ENCODE assay signal across 21 mouse cellular contexts in genomic region chr2:74683471-74683951, GRCm38 (mm10). TPM values are rescaled to one million over a fixed set of nuclear protein-coding genes. Genes with fewer than 3 reads are reported as not detected.
A peak's percentile ranks its signal among the peaks of the same experiment; 100 is the strongest.
DNase-seq lines count a peak whose midpoint lies in the region; ATAC-seq and TF ChIP-seq lines count a peak whose summit lies in the region.
"Had no signal": no experiment of that assay in that cellular context is flagged by ENCODE, and none has a peak within 500 bp of the region (broad histone marks: within the 10 kb centered on the region; RNA-seq: fewer than 3 reads in every experiment).

No protein-coding gene starts in this region.

- peaks cover 12% of the 10 kb centered on the region for H3K27me3 ChIP-seq in kidney, embryonic 16.5 days (ENCODE audit: insufficient read depth, low read length)
- H3K27me3 ChIP-seq in embryonic facial prominence, embryonic 10.5 days (replicated peaks; ENCODE audit: low read depth, poor library complexity, severe bottlenecking) = peaks cover 100% of the 10 kb centered on the region
- peaks cover 99% of the 10 kb centered on the region for H3K27me3 ChIP-seq in intestine, postnatal 0 days (replicated peaks; ENCODE audit: control insufficient read depth, insufficient read depth, low read length)

- peak overlapping the region; percentile 89 for H3K9ac ChIP-seq in kidney, embryonic 16.5 days (replicated peaks; ENCODE audit: low read length)
- no peak overlapping the region for H3K9ac ChIP-seq in intestine, postnatal 0 days (ENCODE audit: low read depth, low read length)
- H3K9ac ChIP-seq: forebrain, postnatal 0 days; hindbrain, embryonic 12.5 days had no signal

- peak overlapping the region; percentile 61 for H3K4me2 ChIP-seq in kidney, embryonic 16.5 days (replicated peaks; ENCODE audit: low read depth, low read length)
- H3K4me2 ChIP-seq in intestine, postnatal 0 days (replicated peaks; ENCODE audit: low read depth) = no peak overlapping the region

- H3K4me3 ChIP-seq in kidney, embryonic 16.5 days (ENCODE audit: low read length) = peak overlapping the region; percentile 63
- no peak overlapping the region for H3K4me3 ChIP-seq in embryonic facial prominence, embryonic 10.5 days
- peak overlapping the region; percentile 40 for H3K4me3 ChIP-seq in intestine, postnatal 0 days (ENCODE audit: low read depth, low read length)

- peaks cover 9% of the 10 kb centered on the region; the same call in 1 of the 2 replicates for H3K4me1 ChIP-seq in kidney, embryonic 16.5 days (ENCODE audit: insufficient read depth, low read length)
- H3K4me1 ChIP-seq in embryonic facial prominence, embryonic 10.5 days = peaks cover 17% of the 10 kb centered on the region
- no peaks in the 10 kb centered on the region for H3K4me1 ChIP-seq in intestine, postnatal 0 days (replicated peaks; ENCODE audit: control insufficient read depth, insufficient read depth, low read length)

- no peaks in the 10 kb centered on the region for H3K36me3 ChIP-seq in kidney, embryonic 16.5 days (ENCODE audit: insufficient read depth, low read length)
- no peaks in the 10 kb centered on the region for H3K36me3 ChIP-seq in embryonic facial prominence, embryonic 10.5 days (replicated peaks)
- no peaks in the 10 kb centered on the region for H3K36me3 ChIP-seq in intestine, postnatal 0 days (ENCODE audit: control insufficient read depth, insufficient read depth)
- H3K36me3 ChIP-seq: hindbrain, embryonic 12.5 days had no signal

- peak; percentile 40 for ATAC-seq in kidney, embryonic 16.5 days (ENCODE audit: low FRiP score, low TSS enrichment)
- no peak for ATAC-seq in intestine, postnatal 0 days
- ATAC-seq: CD4-positive, CD25-positive, alpha-beta regulatory T cell, adult 4 months; forebrain, postnatal 0 days had no signal

- no peak for DNase-seq in kidney, adult 11 months
- peak; percentile 59 for DNase-seq in embryonic facial prominence, embryonic 10.5 days (ENCODE audit: low spot score)
- peak; percentile 71 for DNase-seq in neural tube, embryonic 10.5 days (ENCODE audit: extremely low spot score, low spot score)
- DNase-seq in gastrocnemius, postnatal 25 days = no peak
- DNase-seq in layer of hippocampus, postnatal 14 days (ENCODE audit: low spot score in 2 of 2) = no peak
- DNase-seq in thymus, postnatal 25 days = no peak
- DNase-seq: cerebellum, adult 2 months; forebrain, postnatal 0 days; gastrocnemius, postnatal 36 days; thymus, postnatal 4 days had no signal

- TF ChIP-seq CTCF in intestine, postnatal 0 days (IDR thresholded peaks at IDR 0.05; ENCODE audit: low read depth) = no peak

- H3K9me3 ChIP-seq in kidney, embryonic 16.5 days (ENCODE audit: low read length) = no peaks in the 10 kb centered on the region
- H3K9me3 ChIP-seq in embryonic facial prominence, embryonic 10.5 days = no peaks in the 10 kb centered on the region
- H3K9me3 ChIP-seq in intestine, postnatal 0 days (ENCODE audit: control insufficient read depth) = no peaks in the 10 kb centered on the region
- H3K9me3 ChIP-seq: hindbrain, embryonic 12.5 days had no signal

- H3K27ac ChIP-seq in kidney, embryonic 16.5 days (ENCODE audit: low read length) = peak overlapping the region; percentile 92
- H3K27ac ChIP-seq in embryonic facial prominence, embryonic 10.5 days (replicated peaks) = no peak overlapping the region
- no peak overlapping the region for H3K27ac ChIP-seq in intestine, postnatal 0 days (ENCODE audit: low read depth, low read length)
- H3K27ac ChIP-seq: hindbrain, embryonic 12.5 days; macrophage had no signal

- whole genome bisulfite sequencing in kidney, embryonic 16.5 days = under 1% methylated on average over 18 of the region's 18 CpGs
- under 1% methylated on average over 18 of the region's 18 CpGs for WGBS in embryonic facial prominence, embryonic 10.5 days
- 2% methylated on average over 18 of the region's 18 CpGs for WGBS in intestine, postnatal 0 days

RNA-seq across cellular contexts. Expression of gene Hoxd11, which starts 4.2 kb away (rescaled TPM):
- polyA plus RNA-seq in kidney, embryonic 16.5 days (2015; fragmentation: Nextera tagmentation; extraction: Ambion mirVana) = 13.9 and 17.9 TPM in 2 replicates
- polyA plus RNA-seq in embryonic facial prominence, embryonic 10.5 days (2016; fragmentation: Nextera tagmentation; extraction: Ambion mirVana) = not detected in 2 replicates
- 0.64 TPM in 1 of 2 replicates, not detected in the other for polyA plus RNA-seq in intestine, postnatal 0 days (2015; fragmentation: Nextera tagmentation; extraction: Ambion mirVana)
- total RNA-seq in gastrocnemius, postnatal 25 days (2021) = under 1 TPM in 1 of 2 experiments, not detected in 1; 0.26 TPM
- total RNA-seq in layer of hippocampus, postnatal 14 days (2021) = not detected
- total RNA-seq: forebrain, postnatal 0 days; gastrocnemius, postnatal 36 days; layer of hippocampus, adult 8-10 months; left cerebral cortex, postnatal 10 days had no signal
- polyA plus RNA-seq: brain, embryonic 14.5 days; CD4-positive, CD25-positive, alpha-beta regulatory T cell, adult 4 months; cerebellum, adult 2 months; forebrain, postnatal 0 days; heart, embryonic 14.5 days; hindbrain, embryonic 12.5 days; liver, embryonic 16.5 days; macrophage; stomach, embryonic 14.5 days had no signal

RNA-seq across cellular contexts. Expression of gene Hoxd10, which starts 8.2 kb away (rescaled TPM):
- 33.5 and 38.5 TPM in 2 replicates for polyA plus RNA-seq in kidney, embryonic 16.5 days (2015; fragmentation: Nextera tagmentation; extraction: Ambion mirVana)
- not detected in 2 replicates for polyA plus RNA-seq in embryonic facial prominence, embryonic 10.5 days (2016; fragmentation: Nextera tagmentation; extraction: Ambion mirVana)
- polyA plus RNA-seq in intestine, postnatal 0 days (2015; fragmentation: Nextera tagmentation; extraction: Ambion mirVana) = 0.10 and 1.6 TPM in 2 replicates
- 1 to 10 TPM; 1.5 to 4.5 TPM for total RNA-seq in gastrocnemius, postnatal 25 days (2021)
- not detected for total RNA-seq in layer of hippocampus, postnatal 14 days (2021)
- total RNA-seq: forebrain, postnatal 0 days; layer of hippocampus, adult 8-10 months; left cerebral cortex, postnatal 10 days had no signal
- polyA plus RNA-seq: CD4-positive, CD25-positive, alpha-beta regulatory T cell, adult 4 months; cerebellum, adult 2 months; forebrain, postnatal 0 days; heart, embryonic 14.5 days; hindbrain, embryonic 12.5 days; liver, embryonic 16.5 days; macrophage; stomach, embryonic 14.5 days had no signal

RNA-seq across cellular contexts. Expression of gene Hoxd12, which starts 8.7 kb away (rescaled TPM):
- polyA plus RNA-seq in kidney, embryonic 16.5 days (2015; fragmentation: Nextera tagmentation; extraction: Ambion mirVana) = 4.5 and 4.7 TPM in 2 replicates
- polyA plus RNA-seq in embryonic facial prominence, embryonic 10.5 days (2016; fragmentation: Nextera tagmentation; extraction: Ambion mirVana) = not detected in 2 replicates
- polyA plus RNA-seq in intestine, postnatal 0 days (2015; fragmentation: Nextera tagmentation; extraction: Ambion mirVana) = 0.12 TPM in 1 of 2 replicates, not detected in the other
- not detected for total RNA-seq in gastrocnemius, postnatal 25 days (2021)
- not detected for total RNA-seq in layer of hippocampus, postnatal 14 days (2021)
- total RNA-seq: forebrain, postnatal 0 days; gastrocnemius, postnatal 36 days; layer of hippocampus, adult 8-10 months; left cerebral cortex, postnatal 10 days had no signal
- polyA plus RNA-seq: brain, embryonic 14.5 days; CD4-positive, CD25-positive, alpha-beta regulatory T cell, adult 4 months; cerebellum, adult 2 months; forebrain, postnatal 0 days; heart, embryonic 14.5 days; hindbrain, embryonic 12.5 days; liver, embryonic 16.5 days; macrophage; stomach, embryonic 14.5 days had no signal

RNA-seq across cellular contexts. Expression of gene Hoxd9, which starts 14.0 kb away (rescaled TPM):
- polyA plus RNA-seq in kidney, embryonic 16.5 days (2015; fragmentation: Nextera tagmentation; extraction: Ambion mirVana) = 38.2 and 38.4 TPM in 2 replicates
- not detected in 2 replicates for polyA plus RNA-seq in embryonic facial prominence, embryonic 10.5 days (2016; fragmentation: Nextera tagmentation; extraction: Ambion mirVana)
- 0.64 and 1.6 TPM in 2 replicates for polyA plus RNA-seq in intestine, postnatal 0 days (2015; fragmentation: Nextera tagmentation; extraction: Ambion mirVana)
- 10 to 100 TPM in 1 of 2 experiments, 1 to 10 TPM in 1; 5.7 to 14.7 TPM for total RNA-seq in gastrocnemius, postnatal 25 days (2021)
- not detected for total RNA-seq in layer of hippocampus, postnatal 14 days (2021)
- total RNA-seq: forebrain, postnatal 0 days; layer of hippocampus, adult 8-10 months; left cerebral cortex, postnatal 10 days had no signal
- polyA plus RNA-seq: CD4-positive, CD25-positive, alpha-beta regulatory T cell, adult 4 months; cerebellum, adult 2 months; forebrain, postnatal 0 days; hindbrain, embryonic 12.5 days; liver, embryonic 16.5 days; macrophage had no signal

RNA-seq across cellular contexts. Expression of gene Hoxd13, which starts 15.4 kb away (rescaled TPM):
- polyA plus RNA-seq in kidney, embryonic 16.5 days (2015; fragmentation: Nextera tagmentation; extraction: Ambion mirVana) = 0.24 and 0.36 TPM in 2 replicates
- polyA plus RNA-seq in embryonic facial prominence, embryonic 10.5 days (2016; fragmentation: Nextera tagmentation; extraction: Ambion mirVana) = not detected in 2 replicates
- not detected in 2 replicates for polyA plus RNA-seq in intestine, postnatal 0 days (2015; fragmentation: Nextera tagmentation; extraction: Ambion mirVana)
- total RNA-seq in gastrocnemius, postnatal 25 days (2021) = not detected
- not detected for total RNA-seq in layer of hippocampus, postnatal 14 days (2021)
- total RNA-seq: forebrain, postnatal 0 days; gastrocnemius, postnatal 36 days; layer of hippocampus, adult 8-10 months; left cerebral cortex, postnatal 10 days had no signal
- polyA plus RNA-seq: CD4-positive, CD25-positive, alpha-beta regulatory T cell, adult 4 months; forebrain, postnatal 0 days; heart, embryonic 14.5 days; hindbrain, embryonic 12.5 days; liver, embryonic 16.5 days; macrophage; stomach, embryonic 14.5 days had no signal

Comparison
In these comparisons a context has a peak if more than half of its experiments do, and no peak if none do; other contexts are left out.
1. DNase-seq: peak in embryonic facial prominence, embryonic 10.5 days (single experiment) and neural tube, embryonic 10.5 days (single experiment); none in kidney, adult 11 months (single experiment), gastrocnemius, postnatal 25 days (single experiment), layer of hippocampus, postnatal 14 days (0 of 2) and thymus, postnatal 25 days (single experiment).
2. RNA of gene Hoxd10, which starts 8.2 kb away (polyA plus RNA-seq): 33.5 to 38.5 TPM in kidney, embryonic 16.5 days; 0.10 to 1.6 TPM in intestine, postnatal 0 days and not detected in embryonic facial prominence, embryonic 10.5 days; every median in the first group is over 10 times any median in the second.